Mouse (Mus musculus): Measurements from ENCODE around the gene Ostn. TPM values are rescaled to one million over a fixed set of nuclear protein-coding genes. Genes with fewer than 3 reads are reported as not detected.
A peak's percentile ranks its signal among the peaks of the same experiment; 100 is the strongest.
"Not testable (repeated sequence)": the region's sequence is repeated elsewhere in the genome, so short reads cannot be mapped to it uniquely, and the experiment has no call there.

Ostn gene
- not detected for total RNA-seq (2022)

GRCm38 (mm10) chr16:27307189-27307588, at the start of gene Ostn:
TSS of gene Ostn (plus strand) at chr16:27307489.
- not testable (repeated sequence) for DNase-seq (ENCODE audit: low spot score in 2 of 2)

- no peak for DNase-seq (ENCODE audit: low spot score in 2 of 2)
Observed at GRCm38 (mm10) chr16:27268748-27269147, 38.5 kb upstream of the Ostn start.

GRCm38 (mm10) chr16:27287410-27287809, 19.9 kb upstream of the Ostn start:
- DNase-seq (ENCODE audit: low spot score in 2 of 2), result no peak

GRCm38 (mm10) chr16:27296508-27296907, 10.8 kb upstream of the Ostn start:
- DNase-seq (ENCODE audit: low spot score in 2 of 2), result no peak

GRCm38 (mm10) chr16:27296929-27297328, 10.4 kb upstream of the Ostn start:
- DNase-seq (ENCODE audit: low spot score in 2 of 2), result no peak

- DNase-seq (ENCODE audit: low spot score in 2 of 2), result no peak
Observed at GRCm38 (mm10) chr16:27319099-27319498, 11.8 kb downstream of the Ostn start.

- DNase-seq (ENCODE audit: low spot score in 2 of 2), result no peak
Observed at GRCm38 (mm10) chr16:27322047-27322446, 14.8 kb downstream of the Ostn start.

- DNase-seq (ENCODE audit: low spot score in 2 of 2), result no peak
Observed at GRCm38 (mm10) chr16:27326463-27326862, 19.2 kb downstream of the Ostn start.

GRCm38 (mm10) chr16:27347521-27347920, 40.2 kb downstream of the Ostn start:
- DNase-seq (ENCODE audit: low spot score in 2 of 2), result no peak

- DNase-seq (ENCODE audit: low spot score in 2 of 2), result no peak
Observed at GRCm38 (mm10) chr16:27348359-27348758, 41.1 kb downstream of the Ostn start.

- no peak for DNase-seq (ENCODE audit: low spot score in 2 of 2)
Observed at GRCm38 (mm10) chr16:27349235-27349634, 41.9 kb downstream of the Ostn start.

- no peak for DNase-seq (ENCODE audit: low spot score in 2 of 2)
Observed at GRCm38 (mm10) chr16:27349878-27350532, 42.7 kb downstream of the Ostn start.

- DNase-seq (ENCODE audit: low spot score in 2 of 2), result no peak
Observed at GRCm38 (mm10) chr16:27354464-27354863, 47.2 kb downstream of the Ostn start.

- DNase-seq (ENCODE audit: low spot score in 2 of 2), result no peak
Observed at GRCm38 (mm10) chr16:27360059-27360458, 52.8 kb downstream of the Ostn start.

- no peak for DNase-seq (ENCODE audit: low spot score in 2 of 2)
Observed at GRCm38 (mm10) chr16:27370191-27370590, 62.9 kb downstream of the Ostn start, which contains the start of gene Uts2b. TSS of gene Uts2b (minus strand) at chr16:27370239.

GRCm38 (mm10) chr16:27370700-27371099, 63.4 kb downstream of the Ostn start:
- no peak for DNase-seq (ENCODE audit: low spot score in 2 of 2)

GRCm38 (mm10) chr16:27374139-27374538, 66.8 kb downstream of the Ostn start:
- no peak for DNase-seq (ENCODE audit: low spot score in 2 of 2)

- DNase-seq (ENCODE audit: low spot score in 2 of 2), result no peak
Observed at GRCm38 (mm10) chr16:27375318-27375717, 68.0 kb downstream of the Ostn start.

GRCm38 (mm10) chr16:27376556-27376955, 69.3 kb downstream of the Ostn start:
- DNase-seq (ENCODE audit: low spot score in 2 of 2), result no peak

- no peak for DNase-seq (ENCODE audit: low spot score in 2 of 2)
Observed at GRCm38 (mm10) chr16:27382217-27382616, 74.9 kb downstream of the Ostn start.

- peak in 1 of 2 experiments; percentile 48 for DNase-seq (ENCODE audit: low spot score in 2 of 2)
Observed at GRCm38 (mm10) chr16:27384893-27385603, 77.8 kb downstream of the Ostn start.

- DNase-seq (ENCODE audit: low spot score in 2 of 2), result no peak
Observed at GRCm38 (mm10) chr16:27385649-27386048, 78.4 kb downstream of the Ostn start.

GRCm38 (mm10) chr16:27386850-27387407, 79.6 kb downstream of the Ostn start:
- no peak for DNase-seq (ENCODE audit: low spot score in 2 of 2)
